Mouse (Mus musculus) midbrain, embryonic 14.5 days (tissue): Measurements from ENCODE around the gene H2al2b. TPM values are rescaled to one million over a fixed set of nuclear protein-coding genes. Genes with fewer than 3 reads are reported as not detected.
"Not testable (repeated sequence)": the region's sequence is repeated elsewhere in the genome, so short reads cannot be mapped to it uniquely, and the experiment has no call there.

ENCODE experiments used
- ATAC-seq: fragments of 200-750 bp; cut with Nextera tagmentation; 2 replicates; pipeline ENCODE4 v1.8.0; 2017; ENCODE audit warnings: moderate number of reproducible peaks, moderate library complexity; ENCODE audit not compliant: low FRiP score, low TSS enrichment
- DNase-seq: peaks from one replicate; pipeline ENCODE4 v3.0.0-alpha.2; 2015
- H3K27ac ChIP-seq: fragments of 300-500 bp; sonication (generic); replicated peaks from 2 replicates; pipeline ENCODE4 v1.5.1; 2014; ENCODE audit warnings: mild to moderate bottlenecking, low read depth, low read length, moderate library complexity
- H3K27me3 ChIP-seq: fragments of 300-500 bp; sonication (generic); 2 replicates; pipeline ENCODE4 v1.6.1; 2014; ENCODE audit warnings: low read length, control low read depth, mixed read lengths; ENCODE audit not compliant: control insufficient read depth, insufficient read depth
- H3K36me3 ChIP-seq: fragments of 300-500 bp; sonication (generic); 2 replicates; pipeline ENCODE4 v1.6.1; 2014; ENCODE audit warnings: low read length, control low read depth; ENCODE audit not compliant: control insufficient read depth, insufficient read depth
- H3K4me1 ChIP-seq: fragments of 300-500 bp; sonication (generic); 2 replicates; pipeline ENCODE4 v1.6.1; 2014; ENCODE audit warnings: mild to moderate bottlenecking, antibody characterized with exemption, low read length, control low read depth; ENCODE audit not compliant: control insufficient read depth, insufficient read depth
- H3K4me2 ChIP-seq: fragments of 300-500 bp; sonication (generic); 2 replicates; pipeline ENCODE4 v1.6.1; 2014; ENCODE audit warnings: mild to moderate bottlenecking, low read length, moderate library complexity
- H3K4me3 ChIP-seq: fragments of 300-500 bp; sonication (generic); replicated peaks from 2 replicates; pipeline ENCODE4 v1.5.1; 2014; ENCODE audit warnings: low read depth, low read length
- H3K9ac ChIP-seq: fragments of 300-500 bp; sonication (generic); replicated peaks from 2 replicates; pipeline ENCODE4 v1.6.1; 2014; ENCODE audit warnings: mild to moderate bottlenecking, low read length, moderate library complexity
- H3K9me3 ChIP-seq: fragments of 300-500 bp; sonication (generic); 2 replicates; pipeline ENCODE4 v1.6.1; 2016; ENCODE audit warnings: low read length, control low read depth, mixed read lengths; ENCODE audit not compliant: control insufficient read depth
- WGBS: fragments of 180-500 bp; shearing (Covaris S2); extraction: QIAGEN DNeasy Blood & Tissue Kit; methylation state at CpG from one replicate; pipeline ENCODE4 v1.1.7; 2014; 5-methylcytosine and 5-hydroxymethylcytosine counted together
- polyA plus RNA-seq: library from polyadenylated mRNA; unstranded; fragments of >200 nt; fragmentation: Nextera tagmentation; extraction: Ambion mirVana; gene quantifications from 2 replicates; pipeline ENCODE4 v1.2.1, GENCODE M21; 2014

Gene H2al2b
- not detected in 2 replicates for polyA plus RNA-seq

DNA sequence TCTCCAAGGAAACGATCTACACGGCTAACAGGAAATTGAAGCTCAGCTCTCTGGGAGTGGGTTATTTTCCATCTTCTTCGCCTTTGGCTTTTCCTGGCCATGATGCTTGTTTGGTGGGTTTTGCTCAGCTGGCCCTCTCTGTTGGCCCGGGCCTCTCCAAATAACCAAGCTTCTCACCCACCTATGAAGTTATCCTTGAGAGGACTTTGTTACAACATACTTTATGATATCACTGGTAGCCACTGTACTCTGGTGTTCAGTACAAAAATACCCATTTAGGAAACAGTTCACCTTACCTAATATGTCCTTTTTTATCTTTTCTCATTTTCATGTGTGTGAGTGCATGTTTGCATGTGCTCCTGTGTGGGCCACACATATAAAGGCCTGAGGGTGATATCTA is at the start of gene H2al2b:
H2al2b (minus strand) TSS at position 101 of the 400 bp plus-strand sequence.
- H3K27me3 ChIP-seq, H3K9ac ChIP-seq, H3K27ac ChIP-seq, ATAC-seq, H3K4me1 ChIP-seq, DNase-seq, H3K36me3 ChIP-seq, H3K9me3 ChIP-seq, H3K4me3 ChIP-seq, H3K4me2 ChIP-seq: not testable (repeated sequence)
- no CpG with 5 or more reads among the region's 4 CpGs for WGBS

Other genes starting within 250 kb of the H2al2b start
- not detected in 2 replicates for gene H2al2c, start 121.6 kb downstream of the H2al2b start, polyA plus RNA-seq
- gene Sry, start 57.0 kb downstream of the H2al2b start, polyA plus RNA-seq = not detected in 2 replicates
- not detected in 2 replicates for gene Gm4064, start 75.5 kb upstream of the H2al2b start, polyA plus RNA-seq
- not detected in 2 replicates for gene Rbmy, start 110.0 kb upstream of the H2al2b start, polyA plus RNA-seq
- gene Gm10256, start 110.0 kb upstream of the H2al2b start, polyA plus RNA-seq = not detected in 2 replicates
- 0.18 TPM in 1 of 2 replicates, not detected in the other for gene Gm10352, start 180.3 kb upstream of the H2al2b start, polyA plus RNA-seq
- not detected in 2 replicates for gene Gm29289, start 211.9 kb upstream of the H2al2b start, polyA plus RNA-seq